Mouse (Mus musculus) gastrocnemius, adult 18-20 months (tissue): ENCODE results near the gene Gm13695. TPM values are rescaled to one million over a fixed set of nuclear protein-coding genes. Genes with fewer than 3 reads are reported as not detected.

Source experiments
- total RNA-seq, 2 experiments: library from RNA; stranded (reverse); gene quantifications; 2 replicates each; pipeline ENCODE4 v1.2.3; 2021

Gene Gm13695
- total RNA-seq, 2 experiments from 2014 or later: 0.64 TPM; not detected in 1

Other genes with a start within 250 kb of the Gm13695 start
- 10 to 100 TPM; 36.8 to 50.6 TPM for gene Itgav, start 242.9 kb upstream of the Gm13695 start, total RNA-seq
- gene Fam171b, start 154.7 kb upstream of the Gm13695 start, total RNA-seq: 1 to 10 TPM in 1 of 2 experiments, under 1 TPM in 1; 1.00 to 1.6 TPM
- not detected for gene Zswim2, start 26.1 kb upstream of the Gm13695 start, total RNA-seq
- gene Gm13698, start 11.6 kb upstream of the Gm13695 start, total RNA-seq: under 1 TPM; 0.64 to 0.85 TPM
- under 1 TPM; 0.64 to 0.85 TPM for gene Gm13693, start 5.8 kb upstream of the Gm13695 start, total RNA-seq
- gene Gm13696, start 5.8 kb downstream of the Gm13695 start, total RNA-seq: under 1 TPM; 0.64 to 0.85 TPM
- gene Gm13694, start 11.6 kb downstream of the Gm13695 start, total RNA-seq: under 1 TPM; 0.64 to 0.85 TPM
- gene Gm13697, start 17.4 kb downstream of the Gm13695 start, total RNA-seq: under 1 TPM; 0.64 to 0.85 TPM
- gene Gm13691, start 23.2 kb downstream of the Gm13695 start, total RNA-seq: under 1 TPM; 0.64 to 0.85 TPM